Mouse (Mus musculus) brain, embryonic 14.5 days (tissue): ENCODE measurements around the gene Srr. TPM values are rescaled to one million over a fixed set of nuclear protein-coding genes. Genes with fewer than 3 reads are reported as not detected.

Experiments
- DNase-seq: peaks from one replicate; pipeline ENCODE4 v3.0.0-alpha.2; 2011; ENCODE audit warnings: low read depth
- CTCF ChIP-seq: fragments of 200-500 bp; IDR thresholded peaks from 2 replicates; pipeline ENCODE4 v1.5.1; 2012; ENCODE audit warnings: inconsistent platforms, mild to moderate bottlenecking, moderate library complexity, borderline replicate concordance; ENCODE audit not compliant: insufficient read depth, insufficient read length; ENCODE audit errors: extremely low read depth
- POLR2A ChIP-seq: fragments of 200-500 bp; IDR thresholded peaks from 2 replicates; pipeline ENCODE4 v1.6.1; 2012; ENCODE audit warnings: mild to moderate bottlenecking, inconsistent platforms, borderline replicate concordance; ENCODE audit not compliant: poor library complexity, insufficient read depth, insufficient read length, severe bottlenecking; ENCODE audit errors: extremely low read depth
- polyA plus RNA-seq: library from polyadenylated mRNA; depleted of rRNA; stranded (reverse); fragments of >200 nt; gene quantifications from 2 replicates; pipeline ENCODE4 v1.2.3, GENCODE M21; 2012; rRNA removed

Gene Srr
- 23.3 and 33.0 TPM in 2 replicates for polyA plus RNA-seq

GRCm38 (mm10) chr11:74925577-74926387 lies at the start of gene Srr, which contains the start of gene Smg6:
Gene Srr (minus strand): TSS chr11:74925948.
Gene Smg6 (plus strand): TSS chr11:74925823.
- DNase-seq, result peak; percentile 99
- TF ChIP-seq POLR2A (peak; percentile 78), CTCF (no peak)

DNA sequence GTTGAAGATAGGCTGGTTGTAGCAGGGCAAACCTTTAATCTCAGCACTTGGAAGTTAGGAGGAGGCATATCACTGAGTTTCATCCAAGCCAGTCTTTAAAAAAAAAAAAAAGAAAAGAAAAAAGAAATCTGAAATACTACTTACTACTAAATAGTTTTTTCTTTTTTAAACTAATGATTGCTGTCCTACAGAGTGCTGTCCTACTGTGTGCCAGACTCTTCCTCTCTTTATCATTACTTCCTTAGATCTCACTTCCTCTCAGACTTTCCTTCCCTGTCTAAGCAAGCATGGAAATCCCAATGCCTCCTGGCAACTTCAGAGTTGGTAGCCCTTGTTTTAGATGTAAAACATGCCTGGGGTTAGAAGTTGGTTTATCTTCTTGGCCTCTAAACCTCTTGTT lies 48.9 kb upstream of the Srr start:
- TF ChIP-seq CTCF (no peak), POLR2A (no peak)
- DNase-seq, result no peak

DNA sequence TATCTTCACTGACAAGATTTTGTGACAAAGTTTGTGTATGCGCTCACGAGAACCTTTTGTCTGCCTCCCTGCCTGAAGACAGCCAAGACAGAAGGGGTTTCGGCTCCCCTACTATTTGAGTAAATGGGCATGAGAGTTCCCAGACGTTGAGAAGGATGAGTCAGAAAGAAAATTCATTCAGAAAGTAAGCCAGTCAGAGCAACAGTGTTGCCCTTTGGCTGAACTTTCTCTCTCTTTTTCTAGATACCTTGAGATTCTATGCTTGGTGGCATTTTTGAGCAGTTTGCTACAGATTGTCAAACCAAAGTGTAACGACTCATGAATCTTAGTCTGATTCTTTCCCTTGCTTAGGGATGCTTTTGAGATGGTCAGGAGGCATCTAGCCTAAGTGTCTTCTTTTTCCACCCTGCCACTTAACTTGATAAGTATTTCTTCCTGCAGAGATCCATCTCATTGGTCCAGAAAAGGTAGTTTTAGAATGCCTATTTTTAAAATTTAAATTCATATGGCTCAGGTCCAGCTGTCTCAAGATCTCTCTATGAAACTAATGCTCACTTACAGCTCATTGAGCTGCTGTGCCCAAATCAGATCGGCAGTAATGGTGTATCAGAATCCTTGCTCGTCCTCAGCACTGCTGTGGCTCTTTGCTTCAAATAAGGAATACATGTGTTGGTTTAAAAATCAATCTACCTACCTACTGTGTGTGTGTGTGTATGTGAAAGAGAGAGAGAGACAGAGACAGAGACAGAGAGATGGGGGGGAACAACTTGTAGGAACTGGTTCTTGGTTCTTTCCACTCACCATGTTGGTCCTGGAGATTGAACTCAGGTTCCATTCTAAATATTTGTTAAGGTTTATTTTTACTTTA lies 47.8 kb upstream of the Srr start:
- no peak for DNase-seq
- no peak for TF ChIP-seq POLR2A
- TF ChIP-seq CTCF, result no peak

GRCm38 (mm10) chr11:74965516-74965915 lies 39.8 kb upstream of the Srr start:
- DNase-seq, result no peak
- TF ChIP-seq POLR2A, result no peak
- no peak for TF ChIP-seq CTCF

DNA sequence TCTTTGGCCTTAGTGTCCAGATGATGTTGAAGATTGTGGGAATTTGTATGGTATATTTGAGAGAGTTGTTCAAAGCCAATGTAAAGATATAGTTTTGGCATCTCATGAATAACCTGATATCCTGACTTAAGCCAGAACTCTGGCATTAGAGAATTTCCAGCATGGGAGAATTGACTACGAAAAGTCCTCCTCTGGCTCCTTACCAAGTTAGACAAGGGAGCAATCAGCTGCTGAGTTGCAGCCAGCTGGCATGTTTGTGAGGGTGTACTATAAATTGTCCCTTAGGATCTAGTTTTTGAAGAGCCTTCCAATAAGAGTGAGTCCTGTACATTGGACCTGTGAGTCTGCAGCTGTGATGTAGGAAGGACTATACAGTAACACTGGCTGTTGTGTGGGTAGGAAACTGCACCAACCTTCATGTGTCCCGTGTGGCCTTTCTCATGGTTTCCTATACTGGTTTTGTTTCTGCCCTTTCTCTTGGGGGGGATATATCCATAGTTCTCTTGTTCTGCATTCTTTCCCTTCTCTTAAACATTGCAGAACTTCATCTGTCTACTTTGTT lies 37.2 kb upstream of the Srr start:
- TF ChIP-seq CTCF, result no peak
- TF ChIP-seq POLR2A, result no peak
- DNase-seq, result peak; percentile 18

- TF ChIP-seq CTCF, result no peak
- no peak for TF ChIP-seq POLR2A
- DNase-seq, result no peak
Measured at GRCm38 (mm10) chr11:74961953-74962352, 36.2 kb upstream of the Srr start.

- no peak for DNase-seq
- TF ChIP-seq CTCF (no peak), POLR2A (no peak)
Measured at GRCm38 (mm10) chr11:74960031-74960551, 34.3 kb upstream of the Srr start.

DNA sequence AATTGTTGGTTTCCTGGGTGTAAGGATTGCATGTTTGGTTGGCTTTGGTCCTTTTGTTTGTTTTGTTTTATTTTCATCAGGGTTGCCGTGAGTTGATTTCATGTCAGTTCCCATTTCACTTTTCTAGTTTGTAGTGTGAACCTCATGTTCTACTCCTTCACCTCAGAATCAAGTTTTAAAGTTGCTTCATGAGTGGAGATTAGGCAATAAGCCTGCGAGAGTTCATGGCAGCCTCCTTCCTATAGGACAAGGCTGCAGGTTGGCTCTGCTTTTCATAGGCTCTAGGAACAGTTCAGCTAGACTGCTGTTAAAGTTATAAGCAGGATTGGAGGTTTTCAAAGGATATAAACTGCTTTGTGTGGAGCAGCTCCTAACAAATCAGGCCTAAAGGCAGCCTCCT lies 33.8 kb upstream of the Srr start:
- DNase-seq, result no peak
- TF ChIP-seq CTCF (no peak), POLR2A (no peak)

DNA sequence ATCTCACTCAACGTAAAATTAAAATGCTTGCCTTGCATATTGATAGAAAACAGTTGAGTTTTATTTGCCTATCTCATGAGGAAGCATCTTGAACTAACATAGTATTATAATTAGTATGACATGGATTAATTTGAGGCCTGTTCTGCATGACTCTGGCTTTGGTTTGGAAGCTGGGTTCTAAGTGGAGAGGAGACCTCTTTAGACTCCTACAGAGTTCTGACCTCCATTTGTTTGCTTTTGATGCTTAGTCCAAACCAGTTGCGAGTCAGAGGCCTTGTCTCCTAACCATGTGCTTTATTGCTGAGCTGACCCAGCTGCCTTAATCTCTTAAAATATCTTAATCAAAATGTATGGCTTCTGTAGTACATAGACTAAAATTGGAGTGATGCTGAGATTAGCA lies 31.9 kb upstream of the Srr start:
- TF ChIP-seq POLR2A, result no peak
- TF ChIP-seq CTCF, result no peak

DNA sequence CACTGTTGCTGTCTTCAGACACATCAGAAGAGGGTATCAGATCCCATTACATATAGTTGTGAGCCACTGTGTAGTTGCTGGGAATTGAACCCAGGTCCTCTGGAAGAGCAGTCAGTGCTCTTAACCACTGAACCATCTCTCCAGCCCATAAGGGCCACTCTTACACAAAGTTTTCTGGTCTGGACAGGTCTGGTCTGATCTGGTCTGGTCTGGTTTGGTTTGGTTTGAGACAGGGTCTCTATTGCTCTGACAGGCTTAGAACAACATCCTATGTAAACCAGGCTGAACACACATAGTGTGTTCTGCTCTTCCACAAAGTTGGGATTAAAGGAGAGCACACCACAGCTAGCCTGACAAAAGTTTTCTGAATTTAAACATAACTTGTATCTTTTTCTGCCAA lies 30.3 kb upstream of the Srr start:
- DNase-seq, result no peak
- TF ChIP-seq CTCF (no peak), POLR2A (no peak)

More for the DNA sequence above, 31.9 kb upstream of the Srr start:
- no peak for DNase-seq

DNA sequence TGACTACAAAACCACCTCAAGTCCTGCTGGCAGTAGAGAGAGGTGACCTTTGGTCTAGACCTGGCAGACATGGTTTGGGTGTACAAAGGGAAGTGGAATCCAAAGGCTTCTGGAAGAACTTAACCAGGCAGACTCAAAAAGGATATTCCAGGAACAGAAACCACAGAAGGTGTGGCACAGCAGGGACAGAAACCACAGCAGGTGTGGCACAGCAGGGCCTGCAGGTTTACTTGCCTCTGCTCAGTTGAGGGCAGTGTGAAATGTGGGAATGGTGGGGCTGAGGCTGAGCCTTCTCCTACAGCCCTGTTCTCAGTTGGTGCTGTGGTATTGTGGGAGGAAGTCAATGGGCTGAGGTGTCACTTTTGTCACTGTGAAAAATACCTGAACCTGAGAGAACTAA lies 29.2 kb upstream of the Srr start:
- no peak for TF ChIP-seq POLR2A
- no peak for TF ChIP-seq CTCF
- DNase-seq, result no peak

DNA sequence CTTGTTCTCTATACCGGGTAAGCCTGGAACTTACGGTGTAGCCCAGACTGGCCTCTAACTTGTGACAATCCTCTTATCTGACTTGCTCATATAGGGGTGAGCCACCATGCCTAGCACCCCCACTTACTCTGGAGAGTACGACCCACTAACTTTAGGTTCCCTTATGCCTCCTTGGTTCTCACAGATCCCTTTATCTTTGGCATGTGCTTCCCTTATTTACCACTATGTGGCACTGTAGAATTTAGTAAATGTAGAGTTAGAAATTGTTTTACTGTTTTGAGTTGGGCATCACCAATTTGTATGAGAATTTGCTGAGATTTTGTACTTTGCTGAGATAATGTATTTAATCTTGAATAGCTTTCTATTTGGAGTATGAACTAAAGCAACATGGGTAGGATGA lies 20.6 kb upstream of the Srr start:
- peak; percentile 70 for DNase-seq
- no peak for TF ChIP-seq CTCF
- TF ChIP-seq POLR2A, result no peak
